Mouse (Mus musculus): ENCODE data around the gene Larp6. TPM values are rescaled to one million over a fixed set of nuclear protein-coding genes. Genes with fewer than 3 reads are reported as not detected.
A peak's percentile ranks its signal among the peaks of the same experiment; 100 is the strongest.

The Larp6 gene
- polyA plus RNA-seq, 1 experiment from 2014 or later: 0.68 TPM

GRCm38 (mm10) chr9:60724968-60725367 is 12.2 kb downstream of the Larp6 start:
- no peaks in the 10 kb centered on the region for H3K27me3 ChIP-seq (ENCODE audit: control insufficient read depth, insufficient read depth, low read length)

DNA sequence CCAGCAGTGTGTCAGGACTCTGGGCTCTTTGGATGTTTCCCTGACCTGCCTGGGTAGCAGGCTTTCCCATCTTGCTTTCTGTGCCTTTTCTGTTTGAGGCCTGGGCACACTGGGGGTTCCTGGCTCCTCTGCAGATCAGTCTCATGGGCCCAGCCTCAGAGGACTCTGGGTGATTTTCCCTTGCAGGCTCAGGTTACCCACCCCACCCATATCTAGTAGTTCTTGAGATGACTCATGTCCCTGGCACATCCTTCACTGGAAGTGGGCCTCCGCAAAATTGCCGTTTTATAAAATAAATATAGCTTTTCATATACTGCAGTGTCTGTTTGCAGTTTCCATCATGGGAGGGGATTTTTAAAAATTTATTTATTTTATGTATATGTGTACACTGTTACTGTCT is 21.5 kb downstream of the Larp6 start:
- H3K4me2 ChIP-seq (ENCODE audit: low read depth, low read length): no peak overlapping the region
- H3K9me3 ChIP-seq (replicated peaks; ENCODE audit: control insufficient read depth, low read length): peaks cover 3% of the 10 kb centered on the region; the same call in 1 of the 2 replicates
- no peaks in the 10 kb centered on the region for H3K36me3 ChIP-seq (ENCODE audit: control insufficient read depth, insufficient read depth)
- 88% methylated on average over 2 of the region's 2 CpGs for WGBS
- no peak overlapping the region for H3K27ac ChIP-seq (ENCODE audit: low read length)
- no peak overlapping the region for H3K9ac ChIP-seq (ENCODE audit: low read length)
- ATAC-seq (replicated peaks; ENCODE audit: extremely low read depth, insufficient read depth, low FRiP score): no peak
- no peak overlapping the region for H3K4me3 ChIP-seq (ENCODE audit: low read length)
- H3K27me3 ChIP-seq (ENCODE audit: control insufficient read depth, insufficient read depth, low read length): no peaks in the 10 kb centered on the region
- no peaks in the 10 kb centered on the region for H3K4me1 ChIP-seq (ENCODE audit: control insufficient read depth, insufficient read depth, low read length)

More at GRCm38 (mm10) chr9:60724968-60725367, 12.2 kb downstream of the Larp6 start:
- Histone ChIP-seq H3K4me1 (ENCODE audit: control insufficient read depth, insufficient read depth, low read length) (no peaks in the 10 kb centered on the region), H3K9me3 (replicated peaks; ENCODE audit: control insufficient read depth, low read length) (0 out of 2 replicates have a peak, but pooled peaks cover 2% of the 10 kb centered on the region), H3K4me2 (ENCODE audit: low read depth, low read length) (no peak overlapping the region), H3K27ac (ENCODE audit: low read length) (no peak overlapping the region), H3K4me3 (ENCODE audit: low read length) (no peak overlapping the region), H3K9ac (ENCODE audit: low read length) (no peak overlapping the region), H3K36me3 (ENCODE audit: control insufficient read depth, insufficient read depth) (no peaks in the 10 kb centered on the region)
- WGBS: 83% methylated on average over 7 of the region's 7 CpGs
- no peak for ATAC-seq (replicated peaks; ENCODE audit: extremely low read depth, insufficient read depth, low FRiP score)

DNA sequence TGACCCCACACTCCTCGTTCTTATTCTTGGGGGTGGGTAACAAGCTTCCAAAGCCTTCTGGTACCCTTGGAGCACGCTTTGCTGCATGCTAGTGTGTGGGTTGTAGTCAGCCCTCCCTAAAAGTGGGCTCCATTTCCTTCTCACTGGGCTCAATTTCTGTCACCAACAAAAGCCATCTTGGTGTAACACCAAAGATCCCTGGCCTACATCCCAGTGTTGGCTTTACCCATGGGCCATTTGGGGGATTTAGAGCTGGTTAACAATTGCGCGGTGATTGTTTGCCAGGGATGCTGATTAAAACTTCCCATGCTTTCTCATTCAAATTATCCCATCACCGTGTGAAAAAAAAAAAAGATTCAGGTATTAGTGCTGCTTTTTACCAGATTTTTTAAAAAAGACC is 26.3 kb downstream of the Larp6 start:
- WGBS: 90% methylated on average over 5 of the region's 5 CpGs
- no peaks in the 10 kb centered on the region for H3K9me3 ChIP-seq (replicated peaks; ENCODE audit: control insufficient read depth, low read length)
- ATAC-seq (replicated peaks; ENCODE audit: extremely low read depth, insufficient read depth, low FRiP score): no peak
- H3K4me3 ChIP-seq (ENCODE audit: low read length): no peak overlapping the region
- no peaks in the 10 kb centered on the region for H3K27me3 ChIP-seq (ENCODE audit: control insufficient read depth, insufficient read depth, low read length)
- H3K27ac ChIP-seq (ENCODE audit: low read length): no peak overlapping the region
- H3K36me3 ChIP-seq (ENCODE audit: control insufficient read depth, insufficient read depth): no peaks in the 10 kb centered on the region
- no peak overlapping the region for H3K4me2 ChIP-seq (ENCODE audit: low read depth, low read length)
- H3K9ac ChIP-seq (ENCODE audit: low read length): no peak overlapping the region
- H3K4me1 ChIP-seq (ENCODE audit: control insufficient read depth, insufficient read depth, low read length): peaks cover 3% of the 10 kb centered on the region

- Histone ChIP-seq H3K27ac (ENCODE audit: low read length) (no peak overlapping the region), H3K36me3 (ENCODE audit: control insufficient read depth, insufficient read depth) (no peaks in the 10 kb centered on the region), H3K9me3 (replicated peaks; ENCODE audit: control insufficient read depth, low read length) (no peaks in the 10 kb centered on the region), H3K27me3 (ENCODE audit: control insufficient read depth, insufficient read depth, low read length) (peaks cover 3% of the 10 kb centered on the region; the same call in 1 of the 2 replicates), H3K4me1 (ENCODE audit: control insufficient read depth, insufficient read depth, low read length) (peaks cover 5% of the 10 kb centered on the region), H3K4me3 (ENCODE audit: low read length) (no peak overlapping the region), H3K4me2 (ENCODE audit: low read depth, low read length) (no peak overlapping the region), H3K9ac (ENCODE audit: low read length) (no peak overlapping the region)
- 47% methylated on average over 10 of the region's 10 CpGs for WGBS
- no peak for ATAC-seq (replicated peaks; ENCODE audit: extremely low read depth, insufficient read depth, low FRiP score)
Measured at GRCm38 (mm10) chr9:60741436-60741835, 28.6 kb downstream of the Larp6 start.

- no peak overlapping the region for H3K4me3 ChIP-seq (ENCODE audit: low read length)
- H3K27ac ChIP-seq (ENCODE audit: low read length): no peak overlapping the region
- no peak overlapping the region for H3K4me2 ChIP-seq (ENCODE audit: low read depth, low read length)
- no peak overlapping the region for H3K9ac ChIP-seq (ENCODE audit: low read length)
- H3K4me1 ChIP-seq (ENCODE audit: control insufficient read depth, insufficient read depth, low read length): peaks cover 5% of the 10 kb centered on the region
- H3K9me3 ChIP-seq (replicated peaks; ENCODE audit: control insufficient read depth, low read length): no peaks in the 10 kb centered on the region
- WGBS: 60% methylated on average over 9 of the region's 9 CpGs
- ATAC-seq (replicated peaks; ENCODE audit: extremely low read depth, insufficient read depth, low FRiP score): no peak
- H3K36me3 ChIP-seq (ENCODE audit: control insufficient read depth, insufficient read depth): no peaks in the 10 kb centered on the region
- H3K27me3 ChIP-seq (ENCODE audit: control insufficient read depth, insufficient read depth, low read length): peaks cover 3% of the 10 kb centered on the region; the same call in 1 of the 2 replicates
Measured at GRCm38 (mm10) chr9:60742516-60742915, 29.7 kb downstream of the Larp6 start.

DNA sequence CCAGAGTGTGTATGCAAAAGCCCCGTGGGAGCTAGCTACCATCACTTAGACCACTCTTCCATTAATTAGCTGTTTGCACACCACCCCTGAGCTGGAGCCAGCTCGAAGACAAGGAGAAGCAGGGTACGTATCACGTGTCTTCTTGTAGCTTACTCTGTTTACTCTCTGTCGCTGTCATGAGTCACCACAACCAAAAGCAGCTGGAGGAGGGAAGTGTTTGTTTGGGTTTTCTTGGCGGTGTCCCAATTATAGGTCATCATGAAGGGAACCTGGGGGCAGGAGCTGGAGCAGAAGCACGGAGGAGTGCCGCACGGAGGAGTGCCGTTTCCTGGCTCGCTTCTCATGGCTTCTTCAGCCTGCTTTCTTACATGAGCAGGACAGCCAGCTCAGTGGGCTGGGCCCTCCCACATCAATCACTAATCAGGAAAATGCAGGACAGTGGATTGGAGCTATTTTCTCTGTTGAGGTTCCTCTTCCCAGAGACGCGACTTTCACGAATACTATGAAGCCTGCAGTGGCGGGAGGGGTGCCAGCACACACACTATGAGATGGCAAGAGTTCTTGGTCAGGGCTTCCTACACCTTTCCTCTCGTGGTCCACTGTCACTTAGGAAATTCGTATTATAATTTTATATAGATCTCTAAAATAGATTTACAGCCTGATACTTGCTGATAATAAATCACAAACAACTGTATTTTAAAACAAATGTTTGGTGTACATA is 30.6 kb downstream of the Larp6 start:
- H3K9ac ChIP-seq (ENCODE audit: low read length): peak overlapping the region; percentile 19; the same call in 1 of the 2 replicates

DNA sequence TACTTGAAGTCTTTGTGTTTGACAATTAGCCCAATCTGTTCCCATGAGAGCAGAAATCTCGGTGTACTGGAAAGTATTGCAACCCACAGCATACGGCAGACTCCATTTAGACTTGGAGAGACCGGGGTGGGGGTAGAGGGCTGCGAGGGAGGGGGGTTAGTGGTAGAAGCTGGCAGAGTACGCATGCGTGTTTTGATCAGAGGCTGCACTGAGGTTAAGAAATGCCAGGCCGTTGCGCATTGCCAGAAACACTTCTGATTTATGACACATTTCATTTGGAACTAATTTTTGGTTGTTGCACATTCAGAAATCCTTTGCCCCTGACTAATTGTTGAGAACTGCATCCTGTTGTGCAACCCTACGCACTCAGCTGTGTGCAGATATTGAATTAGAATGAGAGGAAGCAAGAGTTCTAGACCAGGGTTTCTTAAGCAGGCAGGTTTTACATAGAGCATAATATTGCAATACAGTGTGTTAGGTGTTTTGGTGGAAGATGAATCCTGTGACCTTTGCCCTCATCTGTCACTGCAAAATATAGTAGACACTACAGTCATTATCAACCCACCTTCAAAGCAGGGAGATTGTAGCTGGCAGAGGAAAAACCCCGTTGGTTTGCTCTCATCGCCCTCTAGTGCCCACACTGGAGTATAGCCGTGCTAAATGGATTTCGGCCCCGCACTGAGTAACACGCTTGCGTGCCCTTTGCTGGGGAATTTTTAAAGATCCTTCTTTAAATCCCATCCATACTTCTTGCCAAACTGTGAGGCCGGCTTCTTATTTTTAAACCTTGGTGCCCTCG is 31.6 kb downstream of the Larp6 start:
- WGBS: 44% methylated on average over 18 of the region's 18 CpGs
- Histone ChIP-seq H3K36me3 (ENCODE audit: control insufficient read depth, insufficient read depth) (no peaks in the 10 kb centered on the region), H3K27me3 (ENCODE audit: control insufficient read depth, insufficient read depth, low read length) (peaks cover 3% of the 10 kb centered on the region; the same call in 1 of the 2 replicates), H3K4me1 (ENCODE audit: control insufficient read depth, insufficient read depth, low read length) (peaks cover 5% of the 10 kb centered on the region), H3K9me3 (replicated peaks; ENCODE audit: control insufficient read depth, low read length) (no peaks in the 10 kb centered on the region; the same call in 1 of the 2 replicates), H3K27ac (ENCODE audit: low read length) (no peak overlapping the region), H3K4me3 (ENCODE audit: low read length) (no peak overlapping the region), H3K9ac (ENCODE audit: low read length) (no peak overlapping the region), H3K4me2 (ENCODE audit: low read depth, low read length) (no peak overlapping the region)
- no peak for ATAC-seq (replicated peaks; ENCODE audit: extremely low read depth, insufficient read depth, low FRiP score)

More for the DNA sequence above, 30.6 kb downstream of the Larp6 start:
- peaks cover 5% of the 10 kb centered on the region for H3K4me1 ChIP-seq (ENCODE audit: control insufficient read depth, insufficient read depth, low read length)
- H3K9me3 ChIP-seq (replicated peaks; ENCODE audit: control insufficient read depth, low read length): no peaks in the 10 kb centered on the region
- 35% methylated on average over 17 of the region's 17 CpGs for whole genome bisulfite sequencing
- H3K27me3 ChIP-seq (ENCODE audit: control insufficient read depth, insufficient read depth, low read length): peaks cover 3% of the 10 kb centered on the region; the same call in 1 of the 2 replicates
- H3K36me3 ChIP-seq (ENCODE audit: control insufficient read depth, insufficient read depth): no peaks in the 10 kb centered on the region
- peak overlapping the region; percentile 54 for H3K4me2 ChIP-seq (ENCODE audit: low read depth, low read length)
- ATAC-seq (replicated peaks; ENCODE audit: extremely low read depth, insufficient read depth, low FRiP score): peak; percentile 52
- no peak overlapping the region for H3K27ac ChIP-seq (ENCODE audit: low read length)
- H3K4me3 ChIP-seq (ENCODE audit: low read length): peak overlapping the region; percentile 21

GRCm38 (mm10) chr9:60744971-60745370 is 32.2 kb downstream of the Larp6 start:
- Histone ChIP-seq H3K9me3 (replicated peaks; ENCODE audit: control insufficient read depth, low read length) (no peaks in the 10 kb centered on the region; the same call in 1 of the 2 replicates), H3K4me3 (ENCODE audit: low read length) (no peak overlapping the region), H3K27me3 (ENCODE audit: control insufficient read depth, insufficient read depth, low read length) (peaks cover 3% of the 10 kb centered on the region; the same call in 1 of the 2 replicates), H3K36me3 (ENCODE audit: control insufficient read depth, insufficient read depth) (no peaks in the 10 kb centered on the region), H3K4me1 (ENCODE audit: control insufficient read depth, insufficient read depth, low read length) (peaks cover 5% of the 10 kb centered on the region), H3K9ac (ENCODE audit: low read length) (no peak overlapping the region), H3K27ac (ENCODE audit: low read length) (no peak overlapping the region), H3K4me2 (ENCODE audit: low read depth, low read length) (no peak overlapping the region)
- no peak for ATAC-seq (replicated peaks; ENCODE audit: extremely low read depth, insufficient read depth, low FRiP score)
- WGBS: 41% methylated on average over 4 of the region's 4 CpGs

DNA sequence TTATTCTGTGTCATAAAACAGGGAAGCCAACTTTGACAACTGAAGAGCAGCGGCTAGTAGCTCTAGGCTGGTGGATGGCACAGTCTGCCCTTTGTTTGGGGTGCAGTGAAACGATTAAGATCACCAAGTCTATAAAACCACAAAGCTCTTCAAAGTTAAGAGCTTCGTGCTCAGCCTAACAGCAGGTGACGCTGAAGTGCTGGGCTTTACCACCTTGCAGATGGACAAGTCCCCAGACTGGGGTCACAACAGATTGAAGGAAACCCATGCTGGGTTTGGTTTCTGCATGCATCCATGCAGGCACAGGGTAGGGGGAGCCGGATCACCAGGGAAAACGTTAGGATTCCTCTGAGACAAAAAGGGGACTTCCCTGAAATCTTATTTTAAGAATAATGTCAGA is 33.8 kb downstream of the Larp6 start:
- no peak overlapping the region for H3K9ac ChIP-seq (ENCODE audit: low read length)
- no peak overlapping the region for H3K4me3 ChIP-seq (ENCODE audit: low read length)
- H3K27me3 ChIP-seq (ENCODE audit: control insufficient read depth, insufficient read depth, low read length): peaks cover 3% of the 10 kb centered on the region; the same call in 1 of the 2 replicates
- no peak overlapping the region for H3K4me2 ChIP-seq (ENCODE audit: low read depth, low read length)
- no peaks in the 10 kb centered on the region; the same call in 1 of the 2 replicates for H3K9me3 ChIP-seq (replicated peaks; ENCODE audit: control insufficient read depth, low read length)
- WGBS: 50% methylated on average over 6 of the region's 6 CpGs
- no peak overlapping the region for H3K27ac ChIP-seq (ENCODE audit: low read length)
- no peak for ATAC-seq (replicated peaks; ENCODE audit: extremely low read depth, insufficient read depth, low FRiP score)
- H3K4me1 ChIP-seq (ENCODE audit: control insufficient read depth, insufficient read depth, low read length): peaks cover 5% of the 10 kb centered on the region
- H3K36me3 ChIP-seq (ENCODE audit: control insufficient read depth, insufficient read depth): no peaks in the 10 kb centered on the region
